Mouse (Mus musculus): ENCODE measurements at regions not wholly inside any gene's neighbourhood (a gene's known extent, or its start where the extent isn't known, plus 50 kb on each side); places are given as distances from the start of the nearest gene placed in this dataset.

- DNase-seq (ENCODE audit: low read depth, low spot score), result no peak
Measured at GRCm38 (mm10) chr6:100141225-100141624, 146.1 kb downstream of the Rybp start.

- no peak for DNase-seq (ENCODE audit: low read depth, low spot score)
Measured at GRCm38 (mm10) chr6:100140581-100141114, 146.6 kb downstream of the Rybp start.

GRCm38 (mm10) chr6:100139809-100140208 lies 147.5 kb downstream of the Rybp start:
- no peak for DNase-seq (ENCODE audit: low read depth, low spot score)

- DNase-seq (ENCODE audit: low read depth, low spot score), result no peak
Measured at GRCm38 (mm10) chr6:100138659-100139058, 148.6 kb downstream of the Rybp start.

- DNase-seq (ENCODE audit: low read depth, low spot score), result no peak
Measured at GRCm38 (mm10) chr6:100135177-100135576, 152.1 kb downstream of the Rybp start.

- no peak for DNase-seq (ENCODE audit: low read depth, low spot score)
Measured at GRCm38 (mm10) chr6:100133970-100134369, 153.3 kb downstream of the Rybp start.

- no peak for DNase-seq (ENCODE audit: low read depth, low spot score)
Measured at GRCm38 (mm10) chr6:100132916-100133600, 154.2 kb downstream of the Rybp start.

GRCm38 (mm10) chr6:100127221-100128143 lies 159.8 kb downstream of the Rybp start:
- no peak for DNase-seq (ENCODE audit: low read depth, low spot score)

- no peak for DNase-seq (ENCODE audit: low read depth, low spot score)
Measured at GRCm38 (mm10) chr6:100126736-100127135, 160.5 kb downstream of the Rybp start.

- no peak for DNase-seq (ENCODE audit: low read depth, low spot score)
Measured at GRCm38 (mm10) chr6:100126326-100126725, 161.0 kb downstream of the Rybp start.

GRCm38 (mm10) chr6:100121240-100121639 lies 166.0 kb downstream of the Rybp start:
- no peak for DNase-seq (ENCODE audit: low read depth, low spot score)

- no peak for DNase-seq (ENCODE audit: low read depth, low spot score)
Measured at GRCm38 (mm10) chr6:100120017-100120944, 167.0 kb downstream of the Rybp start.

GRCm38 (mm10) chr6:100117084-100117483 lies 170.2 kb downstream of the Rybp start:
- no peak for DNase-seq (ENCODE audit: low read depth, low spot score)

GRCm38 (mm10) chr6:100113393-100114137 lies 173.7 kb downstream of the Rybp start:
- DNase-seq (ENCODE audit: low read depth, low spot score), result no peak

- no peak for DNase-seq (ENCODE audit: low read depth, low spot score)
Measured at GRCm38 (mm10) chr6:100110981-100111660, 176.2 kb downstream of the Rybp start.

GRCm38 (mm10) chr6:100109979-100110378 lies 177.3 kb downstream of the Rybp start:
- no peak for DNase-seq (ENCODE audit: low read depth, low spot score)

GRCm38 (mm10) chr6:100109351-100109750 lies 177.9 kb downstream of the Rybp start:
- DNase-seq (ENCODE audit: low read depth, low spot score), result no peak

- DNase-seq (ENCODE audit: low read depth, low spot score), result no peak
Measured at GRCm38 (mm10) chr6:100107508-100107907, 179.8 kb downstream of the Rybp start.

GRCm38 (mm10) chr6:100107066-100107465 lies 180.2 kb downstream of the Rybp start:
- no peak for DNase-seq (ENCODE audit: low read depth, low spot score)

- DNase-seq (ENCODE audit: low read depth, low spot score), result no peak
Measured at GRCm38 (mm10) chr6:100100565-100101133, 186.6 kb downstream of the Rybp start.
